Mouse (Mus musculus) megakaryocyte progenitor cell, adult 5-6 weeks (primary cell): ENCODE measurements around the gene Tex21. TPM values are rescaled to one million over a fixed set of nuclear protein-coding genes. Genes with fewer than 3 reads are reported as not detected.

ENCODE experiments used
- total RNA-seq, 2 experiments: library from RNA; stranded (forward) in 1 of 2; stranded (reverse) in 1 of 2; fragments of 157-497, 149-512 nt in 1 of 2; fragments of 200-1000 nt in 1 of 2; gene quantifications; 2 replicates each; pipeline versions ENCODE4 v1.2.3 to v1.2.4; 2015 to 2017

The Tex21 gene
- total RNA-seq, 2 experiments from 2014 or later = not detected

Other genes with a start within 250 kb of the Tex21 start
- gene Esr2, start 69.5 kb downstream of the Tex21 start, total RNA-seq (2015) = not detected in 2 replicates
- gene Esr2, start 69.5 kb downstream of the Tex21 start, total RNA-seq (2017) = not detected in 2 replicates
- 90.1 and 113 TPM in 2 replicates for gene Mthfd1, start 8.6 kb upstream of the Tex21 start, total RNA-seq (2015)
- 137 and 191 TPM in 2 replicates for gene Mthfd1, start 8.6 kb upstream of the Tex21 start, total RNA-seq (2017)
- gene Akap5, start 78.1 kb upstream of the Tex21 start, total RNA-seq (2015) = 0.24 and 0.35 TPM in 2 replicates
- gene Akap5, start 78.1 kb upstream of the Tex21 start, total RNA-seq (2017) = 0.25 and 0.74 TPM in 2 replicates
- gene Zbtb25, start 122.9 kb upstream of the Tex21 start, total RNA-seq (2015) = 31.1 and 39.7 TPM in 2 replicates
- 15.2 and 17.0 TPM in 2 replicates for gene Zbtb25, start 122.9 kb upstream of the Tex21 start, total RNA-seq (2017)
- gene Zbtb1, start 123.5 kb upstream of the Tex21 start, total RNA-seq (2015) = 14.8 and 17.7 TPM in 2 replicates
- gene Zbtb1, start 123.5 kb upstream of the Tex21 start, total RNA-seq (2017) = 12.7 and 18.0 TPM in 2 replicates
- gene Hspa2, start 157.4 kb upstream of the Tex21 start, total RNA-seq (2015) = 6.9 and 8.3 TPM in 2 replicates
- gene Hspa2, start 157.4 kb upstream of the Tex21 start, total RNA-seq (2017) = 18.2 and 19.9 TPM in 2 replicates
- 0.39 and 0.72 TPM in 2 replicates for gene Ppp1r36, start 170.8 kb upstream of the Tex21 start, total RNA-seq (2015)
- gene Ppp1r36, start 170.8 kb upstream of the Tex21 start, total RNA-seq (2017) = 0.24 TPM in 1 of 2 replicates, not detected in the other